Mouse (Mus musculus) urinary bladder, postnatal 14 days (tissue): ENCODE measurements around the gene Tmbim6.

ENCODE experiments used
- DNase-seq: peaks from one replicate; pipeline ENCODE4 v3.0.0; 2021; ENCODE audit warnings: low spot score

Tmbim6 gene

DNA sequence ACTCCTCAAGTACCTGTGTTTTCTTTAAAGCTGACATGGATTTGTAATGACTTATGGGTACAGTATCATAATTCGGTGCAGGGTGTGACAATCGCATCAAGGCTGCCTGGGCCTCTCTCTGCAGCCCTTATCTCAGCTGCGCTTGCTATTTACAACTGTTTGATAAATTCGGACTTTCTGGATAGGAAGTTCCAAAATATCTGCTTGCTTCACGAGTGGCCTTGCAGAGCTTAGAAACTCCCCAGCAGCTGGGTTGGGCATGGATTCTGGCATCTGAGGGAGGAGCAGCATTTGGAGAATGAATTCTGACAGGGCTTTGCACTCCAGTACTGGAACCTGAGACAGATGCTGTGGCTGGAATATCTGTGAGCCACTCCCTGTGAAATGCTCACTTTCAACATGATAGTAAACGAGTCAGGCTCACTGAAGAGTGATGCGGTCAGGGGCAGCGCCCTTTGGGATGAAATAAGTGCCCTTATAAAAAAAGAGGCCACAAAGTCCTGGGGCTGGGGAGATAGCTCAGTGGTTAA, 57.1 kb downstream of the Tmbim6 start:
- DNase-seq: no peak

DNA sequence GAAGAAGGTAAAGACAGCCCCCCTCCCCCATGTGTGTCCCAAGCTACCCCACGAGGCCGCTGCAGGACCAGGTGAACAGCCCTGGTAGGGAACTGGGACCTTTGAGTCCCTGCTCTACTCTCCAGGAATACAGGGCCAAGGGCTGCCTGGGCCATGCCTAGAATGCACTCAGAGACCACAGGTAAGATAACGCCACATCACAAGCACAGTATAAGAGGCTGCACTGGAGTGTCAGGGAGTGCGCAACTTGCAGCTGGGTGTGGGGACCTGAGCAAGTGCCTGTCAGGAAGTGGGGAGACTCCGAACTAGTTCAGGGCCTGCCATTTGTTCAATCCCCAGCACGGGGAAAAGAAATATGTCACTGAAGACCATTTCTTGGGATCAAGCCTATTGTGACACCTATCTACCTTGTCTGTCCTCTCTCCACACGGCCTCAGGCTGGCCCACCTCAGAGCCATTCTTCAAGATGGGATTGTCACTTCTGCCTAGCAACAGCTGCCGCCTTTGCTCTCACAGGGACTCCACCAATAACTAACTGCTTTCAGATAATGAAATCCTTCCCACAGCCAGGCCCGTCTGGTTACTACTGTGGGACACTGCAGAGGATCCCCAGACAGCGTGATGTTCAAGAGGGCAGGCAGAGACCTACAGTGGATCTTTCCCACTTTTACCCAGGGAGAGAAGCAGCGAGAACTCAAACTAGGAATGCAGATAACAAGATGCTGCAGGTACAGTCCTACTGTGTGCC, 60.6 kb downstream of the Tmbim6 start:
- no peak for DNase-seq

DNA sequence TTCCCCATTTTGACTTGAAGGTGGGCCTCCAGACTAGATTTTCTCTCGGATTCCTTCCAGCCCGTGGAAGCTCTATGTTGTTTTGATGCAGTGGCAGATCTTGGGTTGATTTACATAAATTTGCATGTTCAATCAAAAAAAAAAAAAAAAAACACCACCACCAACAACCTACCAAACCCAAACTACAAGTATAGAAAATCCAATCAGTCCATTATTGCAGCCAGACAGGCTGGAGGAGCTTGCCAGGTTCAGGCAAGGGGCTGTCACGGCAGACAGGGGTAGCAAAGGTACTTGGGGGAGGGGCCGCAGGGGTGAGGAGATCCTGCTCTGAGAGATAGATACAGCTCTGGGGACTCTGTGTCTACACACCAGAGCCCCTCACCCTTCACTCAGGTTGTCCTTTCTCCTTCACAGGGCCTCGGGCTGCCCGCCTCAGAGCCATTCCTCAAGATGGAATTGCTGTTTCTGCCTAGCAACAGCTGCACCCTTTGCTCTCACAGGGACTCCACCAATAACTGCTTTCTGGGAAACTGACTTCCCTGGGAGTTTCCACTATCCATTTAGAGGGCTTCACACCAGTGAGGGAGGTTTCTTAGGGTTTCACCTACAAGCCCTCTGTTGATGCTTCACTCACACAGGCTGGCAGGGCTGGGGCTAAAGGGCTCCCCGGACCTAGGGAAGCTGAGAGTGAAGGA, 62.0 kb downstream of the Tmbim6 start:
- no peak for DNase-seq

DNA sequence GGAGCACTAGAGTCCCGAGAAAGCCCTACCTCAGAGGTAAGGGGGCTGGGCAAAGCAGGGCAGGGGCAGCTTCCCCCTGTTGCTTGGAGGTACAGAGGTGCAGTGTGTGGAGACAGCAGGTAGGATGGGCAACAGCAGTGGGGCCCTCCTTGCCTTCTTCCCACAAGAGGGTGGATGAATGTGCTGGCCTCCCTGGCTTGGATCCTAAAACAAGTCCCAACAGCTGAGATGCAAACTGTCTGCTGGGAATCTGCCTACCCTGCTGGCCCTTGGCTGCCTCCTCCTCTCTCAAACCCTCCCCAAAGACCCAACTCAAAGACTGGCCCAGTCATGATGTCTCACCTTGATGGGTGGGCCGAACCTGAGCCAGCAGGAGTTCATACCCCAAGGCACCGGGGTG, 62.7 kb downstream of the Tmbim6 start:
- DNase-seq: no peak

DNA sequence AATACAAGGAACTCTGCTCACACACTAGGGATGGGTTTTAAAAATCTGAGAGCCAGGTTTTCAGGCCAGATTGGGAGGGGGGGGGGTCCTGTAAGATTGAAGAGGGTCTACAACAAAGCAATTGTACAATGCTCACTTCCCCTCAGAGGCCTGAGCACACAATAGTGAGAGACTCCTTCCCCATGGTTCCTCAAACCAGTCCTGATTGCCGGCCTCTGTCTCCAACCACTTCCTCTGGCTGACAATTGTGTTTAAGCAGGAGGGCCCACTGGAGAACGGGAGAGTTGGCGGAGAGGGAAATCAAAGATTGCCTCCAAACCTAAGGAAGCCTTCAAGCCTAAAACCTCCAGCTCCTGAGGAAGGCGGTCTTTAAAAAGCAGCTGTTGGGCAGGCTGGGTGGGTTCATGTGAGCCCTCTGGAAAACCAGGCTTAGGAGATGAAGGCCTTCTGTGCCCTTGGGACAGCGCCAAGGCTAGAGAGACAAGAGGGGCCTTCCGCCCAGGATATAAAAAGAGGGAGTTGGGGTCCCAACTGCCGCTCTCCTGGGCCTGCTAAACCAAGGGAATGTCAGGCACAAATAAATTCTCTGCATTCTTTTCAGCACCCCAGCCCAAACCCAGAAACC, 63.8 kb downstream of the Tmbim6 start:
- DNase-seq: no peak

DNA sequence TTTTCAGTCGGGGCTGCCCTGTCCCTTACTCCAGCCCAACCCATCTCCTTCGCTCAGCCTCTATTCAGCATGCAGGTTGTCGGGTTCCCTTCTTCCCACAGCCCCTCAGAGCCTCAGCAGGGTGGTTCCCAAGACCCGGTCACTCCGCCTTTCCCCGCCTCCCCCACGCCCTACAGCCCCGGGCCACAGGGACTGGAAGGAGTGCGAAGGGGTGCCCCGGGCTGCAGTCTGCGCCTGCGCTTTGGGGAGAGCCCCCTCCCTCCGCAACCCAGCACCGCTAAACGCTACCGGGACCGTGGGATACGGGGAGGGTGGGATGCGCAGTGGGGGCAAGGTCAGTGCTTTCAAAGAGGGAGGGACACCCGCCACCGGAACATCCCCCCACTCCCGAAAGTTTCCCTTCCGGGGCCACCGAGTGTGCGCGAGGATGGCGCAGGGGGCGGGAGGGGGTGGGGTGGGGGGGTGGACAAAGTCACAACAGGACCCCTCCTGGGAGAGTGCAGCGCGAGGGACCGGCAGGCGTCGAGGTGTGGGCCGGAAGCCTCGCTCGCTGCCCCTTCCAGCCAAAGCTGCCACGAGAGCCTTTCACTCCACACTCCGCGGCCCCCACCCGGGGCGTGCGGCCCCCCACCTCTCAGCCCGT, 64.4 kb downstream of the Tmbim6 start:
- peak; percentile 60 for DNase-seq

DNA sequence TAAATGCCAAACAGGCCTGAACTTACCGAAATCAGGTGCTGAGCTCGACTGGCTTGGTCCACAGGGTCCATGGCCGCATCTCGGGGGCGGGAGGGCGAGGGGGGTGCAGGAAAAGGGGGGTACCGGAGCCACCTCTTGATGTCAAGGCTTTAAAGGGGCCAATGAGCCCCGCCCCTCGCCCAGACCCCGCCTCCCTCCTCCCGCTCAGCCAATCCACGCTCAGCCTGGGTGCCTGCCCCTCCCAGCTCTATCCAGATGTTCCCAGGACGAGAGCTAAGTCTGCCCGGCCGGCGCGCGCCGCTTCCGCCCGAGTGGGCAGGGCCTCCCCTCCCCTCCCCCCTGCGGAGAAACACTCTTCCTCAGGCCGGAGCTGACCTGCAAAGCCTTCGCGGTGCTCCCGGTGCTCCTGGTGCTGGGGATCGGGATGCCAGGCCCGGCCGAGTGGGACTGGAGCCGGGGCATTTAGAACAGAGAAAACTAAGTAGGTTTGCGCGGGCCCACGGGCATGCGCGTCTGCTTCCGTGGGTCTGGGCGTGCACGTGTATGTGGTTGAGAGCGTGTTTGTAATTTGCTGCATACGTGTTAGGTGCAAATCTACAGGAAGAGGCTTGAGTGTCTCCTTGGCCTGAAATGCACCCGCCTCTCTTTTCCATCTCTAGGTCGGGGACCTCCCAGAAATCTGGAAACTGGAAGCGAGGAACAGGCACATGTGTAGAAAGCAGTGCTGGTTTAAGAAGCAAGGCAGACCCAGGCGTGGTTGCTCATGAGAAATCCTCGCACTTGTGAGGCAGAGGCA, 65.1 kb downstream of the Tmbim6 start, which contains the start of gene Nckap5l:
Nckap5l (minus strand) TSS at position 143 of the 796 bp plus-strand sequence.
- DNase-seq: peak; percentile 93
